Mouse (Mus musculus) embryonic facial prominence, embryonic 10.5 days (tissue): ENCODE results near the gene Ttll5. TPM values are rescaled to one million over a fixed set of nuclear protein-coding genes. Genes with fewer than 3 reads are reported as not detected.
A peak's percentile ranks its signal among the peaks of the same experiment; 100 is the strongest.

Source experiments
- DNase-seq: peaks from one replicate; pipeline ENCODE4 v3.0.0-alpha.2; 2017; ENCODE audit warnings: low spot score
- H3K27ac ChIP-seq: fragments of 300-500 bp; sonication (generic); replicated peaks from 2 replicates; pipeline ENCODE4 v1.5.1; 2016; ENCODE audit warnings: mild to moderate bottlenecking
- H3K27me3 ChIP-seq: fragments of 300-500 bp; sonication (generic); replicated peaks from 2 replicates; pipeline ENCODE4 v1.6.1; 2016; ENCODE audit warnings: low read depth, mild to moderate bottlenecking; ENCODE audit not compliant: poor library complexity, severe bottlenecking
- H3K36me3 ChIP-seq: fragments of 300-500 bp; sonication (generic); replicated peaks from 2 replicates; pipeline ENCODE4 v1.6.1; 2016; ENCODE audit warnings: mild to moderate bottlenecking, moderate library complexity
- H3K4me1 ChIP-seq: fragments of 300-500 bp; sonication (generic); 2 replicates; pipeline ENCODE4 v1.6.1; 2016
- H3K4me3 ChIP-seq: fragments of 300-500 bp; sonication (generic); 2 replicates; pipeline ENCODE4 v1.5.1; 2016; ENCODE audit warnings: mild to moderate bottlenecking, moderate library complexity
- H3K9me3 ChIP-seq: fragments of 300-500 bp; sonication (generic); 2 replicates; pipeline ENCODE4 v1.6.1; 2016; ENCODE audit warnings: mild to moderate bottlenecking
- WGBS: fragments of 180-500 bp; shearing (Covaris S2); methylation state at CpG from one replicate; pipeline ENCODE4 v1.1.7; 2016; 5-methylcytosine and 5-hydroxymethylcytosine counted together
- polyA plus RNA-seq: library from polyadenylated mRNA; unstranded; fragments of >200 nt; fragmentation: Nextera tagmentation; extraction: Ambion mirVana; gene quantifications from 2 replicates; pipeline ENCODE4 v1.2.1, GENCODE M21; 2016

Ttll5 gene
- polyA plus RNA-seq, 1 experiment from 2014 or later = 17.0 TPM

DNA sequence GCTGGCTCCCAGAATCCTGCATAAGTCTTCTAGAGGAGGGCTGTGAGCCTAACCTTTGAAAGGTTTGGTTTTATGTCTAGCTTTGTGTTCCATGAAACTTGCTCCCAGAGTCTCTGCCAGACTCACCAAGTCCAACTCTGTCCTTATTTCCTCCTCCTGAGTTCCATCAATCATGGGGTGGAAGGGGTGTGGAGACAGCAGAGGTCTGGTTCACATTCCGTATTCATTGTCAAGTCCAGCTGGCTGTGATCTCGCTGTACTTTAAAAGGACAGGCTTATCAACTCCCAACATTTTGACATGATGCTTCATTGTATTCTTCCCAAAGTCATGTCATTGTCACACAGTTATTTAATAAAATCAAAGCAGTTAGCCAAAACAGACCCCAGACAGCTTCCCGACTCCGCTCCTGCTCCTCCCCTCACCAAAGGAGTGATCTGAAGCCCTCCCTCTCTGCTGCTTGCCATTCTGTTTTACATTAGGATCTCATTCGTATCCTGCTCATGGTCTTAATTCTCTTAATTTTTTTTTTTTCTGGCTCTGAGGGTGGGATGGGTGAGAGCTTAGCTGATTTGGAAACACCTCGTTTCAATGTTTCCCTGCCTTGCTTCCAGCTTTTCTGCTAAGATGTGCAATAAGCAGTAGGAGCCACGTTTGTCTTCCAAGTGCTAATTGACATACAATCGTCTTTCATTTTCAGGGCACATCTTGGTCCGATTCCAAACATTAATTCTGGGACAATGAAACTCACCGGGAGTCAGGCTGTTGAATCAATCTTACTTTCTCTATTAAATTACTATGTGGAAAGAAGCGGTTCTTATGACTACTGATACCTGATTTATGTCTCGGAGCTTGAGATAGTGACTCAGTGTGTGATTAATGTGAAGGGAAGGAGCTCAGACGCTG, 162.3 kb downstream of the Ttll5 start:
- H3K4me1 ChIP-seq = no peaks in the 10 kb centered on the region
- no peak overlapping the region for H3K4me3 ChIP-seq
- DNase-seq = no peak
- H3K27me3 ChIP-seq = no peaks in the 10 kb centered on the region
- no peaks in the 10 kb centered on the region for H3K36me3 ChIP-seq
- WGBS = 81% methylated on average over 13 of the region's 13 CpGs
- no peaks in the 10 kb centered on the region for H3K9me3 ChIP-seq
- H3K27ac ChIP-seq = no peak overlapping the region

DNA sequence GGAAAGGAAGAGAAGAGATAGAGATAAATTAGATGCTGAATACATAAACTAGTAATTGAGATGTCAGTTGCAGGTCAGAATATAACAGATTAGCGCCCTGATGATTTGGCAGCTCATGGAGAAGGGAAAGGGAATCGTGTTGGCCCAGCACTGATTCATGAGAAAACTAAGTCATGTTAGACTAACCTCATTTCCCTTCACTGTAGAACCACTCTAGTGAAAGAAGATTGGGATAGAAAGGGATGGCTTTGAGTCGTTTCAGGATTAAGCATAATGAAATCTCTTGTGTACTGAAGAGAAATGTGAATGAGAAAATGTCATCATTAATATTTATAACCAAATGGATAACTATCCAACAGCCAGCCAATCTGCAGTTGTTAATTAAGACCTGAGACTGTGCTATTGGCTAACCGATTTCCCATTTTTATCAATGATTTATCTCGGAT, 163.0 kb downstream of the Ttll5 start:
- Histone ChIP-seq H3K27me3 (no peaks in the 10 kb centered on the region), H3K9me3 (no peaks in the 10 kb centered on the region), H3K36me3 (no peaks in the 10 kb centered on the region), H3K27ac (no peak overlapping the region), H3K4me3 (no peak overlapping the region), H3K4me1 (no peaks in the 10 kb centered on the region)
- WGBS = 91% methylated on average over 5 of the region's 5 CpGs
- no peak for DNase-seq

DNA sequence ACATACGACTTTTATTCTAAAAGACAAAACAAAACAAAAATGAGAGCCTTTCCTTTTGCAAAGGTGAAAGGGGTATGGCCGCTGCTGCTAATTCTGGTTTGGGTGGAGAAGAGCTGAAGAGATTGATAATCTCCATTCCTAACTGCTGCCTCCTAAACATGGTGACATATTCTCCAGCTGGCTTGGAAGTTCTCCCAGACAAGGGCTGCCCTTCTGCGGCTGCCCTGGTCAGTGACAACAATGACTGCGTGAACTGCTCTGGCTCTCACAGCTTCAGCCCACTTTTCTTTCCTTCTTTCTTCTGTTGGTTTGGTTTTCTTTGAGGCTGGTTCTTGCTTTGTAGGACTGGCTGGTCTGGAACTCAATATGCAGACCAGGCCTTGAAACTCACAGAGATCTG, 163.7 kb downstream of the Ttll5 start:
- H3K9me3 ChIP-seq = no peaks in the 10 kb centered on the region
- DNase-seq = no peak
- H3K4me3 ChIP-seq = no peak overlapping the region
- H3K4me1 ChIP-seq = no peaks in the 10 kb centered on the region
- 96% methylated on average over 4 of the region's 4 CpGs for WGBS
- no peaks in the 10 kb centered on the region for H3K27me3 ChIP-seq
- H3K27ac ChIP-seq = no peak overlapping the region
- H3K36me3 ChIP-seq = no peaks in the 10 kb centered on the region

DNA sequence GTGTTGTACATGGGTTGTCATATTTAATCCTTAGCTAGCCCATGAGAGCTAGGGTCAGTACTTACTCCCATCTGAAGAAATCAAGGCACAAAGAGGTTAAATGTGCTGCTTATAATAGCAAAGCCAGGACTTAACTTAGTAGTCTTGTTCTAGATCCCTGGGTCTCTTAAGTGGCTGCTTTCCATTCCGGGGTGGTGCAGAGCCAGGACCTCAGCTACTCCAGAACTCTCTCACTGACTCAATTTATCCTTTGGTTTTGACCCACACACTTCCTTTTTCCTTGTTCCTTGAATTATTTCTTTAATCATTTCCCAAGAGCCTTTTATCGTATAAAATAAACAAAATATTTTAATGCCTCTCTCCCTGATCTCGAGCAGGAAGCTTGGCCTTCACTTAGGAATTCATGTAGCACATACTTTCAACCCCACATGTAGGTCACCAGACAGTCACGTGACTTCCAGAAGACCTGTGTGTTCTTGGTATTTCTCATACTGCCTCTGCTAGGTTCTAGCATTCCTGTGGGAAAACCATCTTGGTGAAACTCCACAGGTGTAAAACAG, 164.4 kb downstream of the Ttll5 start:
- H3K27me3 ChIP-seq = no peaks in the 10 kb centered on the region
- no peaks in the 10 kb centered on the region for H3K4me1 ChIP-seq
- no peaks in the 10 kb centered on the region for H3K36me3 ChIP-seq
- H3K4me3 ChIP-seq = no peak overlapping the region
- 86% methylated on average over 4 of the region's 4 CpGs for WGBS
- H3K27ac ChIP-seq = no peak overlapping the region
- DNase-seq = no peak
- no peaks in the 10 kb centered on the region for H3K9me3 ChIP-seq

DNA sequence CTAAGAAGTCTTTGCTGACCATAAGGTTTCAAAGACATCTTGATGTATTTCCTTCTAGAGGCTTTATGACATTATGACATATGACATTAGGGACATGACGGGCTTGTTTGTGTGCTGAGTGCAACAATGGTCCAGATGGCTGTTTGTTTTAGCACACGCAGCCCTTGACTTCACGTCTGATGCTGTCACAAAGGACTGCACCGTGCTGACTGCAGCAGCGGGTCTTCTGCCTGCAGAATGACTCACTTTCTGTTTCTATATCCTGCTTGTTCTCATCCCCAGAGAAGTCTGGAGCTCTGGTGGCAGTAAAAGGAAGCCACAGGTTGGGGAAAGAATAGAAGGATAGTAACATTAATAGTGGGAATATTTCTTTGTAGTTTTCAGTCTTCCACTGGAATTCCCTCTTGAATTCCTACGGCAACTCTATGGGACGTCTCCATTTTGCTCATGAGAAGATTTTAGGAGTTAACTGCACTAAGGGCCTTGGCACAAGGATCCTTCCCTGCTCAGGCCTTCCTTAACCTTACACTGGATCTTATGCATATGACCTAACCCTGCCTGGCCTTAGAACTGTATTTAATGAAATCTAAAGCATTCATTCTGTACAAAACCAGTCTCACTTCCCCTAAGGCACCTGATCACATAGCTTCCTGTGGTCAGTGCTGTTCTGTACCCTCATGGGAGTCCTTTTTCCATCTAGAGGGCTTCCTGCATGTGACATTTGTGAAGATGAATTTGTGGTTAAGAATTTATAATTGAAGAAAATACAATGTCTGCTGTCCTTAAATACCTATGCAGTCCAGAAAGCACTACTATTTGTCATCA, 167.8 kb downstream of the Ttll5 start:
- H3K27ac ChIP-seq = no peak overlapping the region

DNA sequence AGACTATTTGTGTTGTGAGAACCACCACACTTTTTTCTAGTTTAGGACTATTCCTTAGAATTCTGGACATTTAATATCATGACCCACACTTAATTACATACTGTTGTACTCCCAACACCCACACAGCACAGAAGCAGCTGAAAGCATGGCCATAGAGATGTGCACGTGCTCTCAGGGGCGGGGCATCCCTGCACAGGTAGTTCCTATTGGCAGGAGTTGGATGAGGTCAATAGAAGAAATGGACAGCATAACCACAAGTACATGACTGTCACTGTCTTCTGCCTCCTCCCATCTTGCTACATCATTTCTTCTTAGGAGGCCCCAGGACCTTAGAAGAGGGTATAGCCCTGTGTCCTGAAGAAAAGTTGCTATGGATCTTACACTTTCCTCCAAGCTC, 168.4 kb downstream of the Ttll5 start:
- H3K36me3 ChIP-seq = peaks cover 9% of the 10 kb centered on the region
- no peak overlapping the region for H3K4me3 ChIP-seq
- WGBS = 92% methylated on average over 2 of the region's 2 CpGs
- H3K27ac ChIP-seq = no peak overlapping the region
- no peaks in the 10 kb centered on the region for H3K9me3 ChIP-seq
- H3K4me1 ChIP-seq = 0 out of 2 replicates have a peak, but pooled peaks cover 4% of the 10 kb centered on the region
- no peaks in the 10 kb centered on the region for H3K27me3 ChIP-seq
- no peak for DNase-seq

More for the DNA sequence above, 167.8 kb downstream of the Ttll5 start:
- Histone ChIP-seq H3K4me3 (no peak overlapping the region), H3K4me1 (0 out of 2 replicates have a peak, but pooled peaks cover 4% of the 10 kb centered on the region), H3K36me3 (peaks cover 9% of the 10 kb centered on the region), H3K9me3 (no peaks in the 10 kb centered on the region), H3K27me3 (no peaks in the 10 kb centered on the region)
- DNase-seq = no peak
- 85% methylated on average over 7 of the region's 7 CpGs for WGBS

DNA sequence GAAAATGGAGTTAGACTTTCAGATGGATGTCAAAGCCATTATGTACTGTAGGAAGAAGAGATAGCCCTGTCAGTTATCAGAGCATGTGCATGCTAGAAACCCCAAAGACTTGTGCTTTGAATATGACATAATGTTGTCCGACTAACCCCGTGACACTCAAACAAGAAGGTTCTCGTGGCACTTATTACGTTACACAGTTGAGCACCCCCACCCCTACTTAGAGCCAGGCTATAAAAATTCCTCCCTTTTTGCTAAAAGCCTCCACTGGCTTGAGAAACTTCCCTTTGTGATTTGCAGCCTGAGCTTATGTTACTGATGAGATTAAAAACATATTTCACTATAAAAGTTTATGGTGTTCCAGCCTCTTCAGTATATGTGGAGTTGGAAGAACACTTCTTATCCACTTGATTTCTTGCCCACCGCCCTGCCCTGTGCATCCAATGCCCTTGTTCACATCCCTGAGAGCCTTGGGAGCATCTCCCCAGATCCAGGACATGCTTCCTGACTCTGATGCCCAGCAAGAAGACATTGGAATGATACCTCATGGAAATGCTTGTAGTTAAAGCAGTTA, 169.4 kb downstream of the Ttll5 start:
- WGBS = 84% methylated on average over 5 of the region's 5 CpGs
- H3K9me3 ChIP-seq = no peaks in the 10 kb centered on the region

DNA sequence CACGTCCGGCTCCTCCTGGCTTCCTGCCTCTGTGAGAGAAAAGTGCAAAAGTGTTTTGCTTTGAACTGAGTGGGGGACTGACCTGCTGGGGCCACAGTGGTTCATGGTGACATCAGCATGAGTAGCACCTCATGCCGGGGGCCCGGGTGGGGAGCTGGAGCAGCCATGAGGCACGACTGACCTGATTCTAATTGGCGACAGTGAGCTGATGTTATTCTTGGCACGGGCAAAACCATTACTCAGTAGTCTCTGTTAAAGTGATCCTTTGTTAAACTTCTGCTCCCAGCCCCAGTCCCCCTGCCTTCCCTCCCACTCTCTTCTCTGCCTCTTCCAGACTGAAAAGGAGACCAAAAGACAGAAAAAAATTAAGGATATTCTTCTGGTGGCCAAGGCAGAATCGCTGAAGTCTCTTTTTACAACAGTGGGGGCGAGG, 176.2 kb downstream of the Ttll5 start:
- WGBS = 40% methylated on average over 9 of the region's 9 CpGs

More for the DNA sequence above, 169.4 kb downstream of the Ttll5 start:
- DNase-seq = no peak
- H3K27ac ChIP-seq = no peak overlapping the region
- H3K4me1 ChIP-seq = 0 out of 2 replicates have a peak, but pooled peaks cover 4% of the 10 kb centered on the region
- peaks cover 9% of the 10 kb centered on the region for H3K36me3 ChIP-seq
- H3K27me3 ChIP-seq = no peaks in the 10 kb centered on the region
- H3K4me3 ChIP-seq = no peak overlapping the region

DNA sequence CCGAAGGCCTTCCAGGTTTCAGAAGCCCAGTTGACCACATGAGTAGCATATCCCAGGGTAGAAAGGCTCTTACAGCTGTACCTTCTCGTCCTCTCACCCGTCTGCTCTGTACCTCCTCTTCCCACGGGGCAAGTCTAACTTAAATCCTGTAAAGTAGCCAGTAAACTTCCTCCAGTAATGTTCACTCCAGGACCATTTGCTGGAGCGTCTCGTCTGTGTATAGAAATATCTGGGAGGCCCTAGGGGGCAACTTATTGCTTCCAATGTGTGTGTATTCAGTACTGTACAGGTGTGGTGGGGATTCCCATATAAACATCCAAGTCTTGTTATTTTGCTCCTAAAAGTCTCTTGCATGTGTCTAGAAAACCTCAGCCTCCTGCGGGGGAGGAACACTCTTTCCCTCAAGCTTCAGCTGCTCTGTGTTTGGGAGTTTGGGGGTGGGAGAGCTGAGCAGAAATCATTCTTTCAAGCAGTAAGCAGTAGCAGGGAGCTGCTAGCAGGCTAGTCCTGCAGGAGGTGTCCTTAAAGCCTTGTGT, 176.7 kb downstream of the Ttll5 start:
- Histone ChIP-seq H3K27ac (peak overlapping the region; percentile 72), H3K9me3 (no peaks in the 10 kb centered on the region), H3K4me1 (peaks cover 16% of the 10 kb centered on the region), H3K36me3 (peaks cover 9% of the 10 kb centered on the region), H3K4me3 (no peak overlapping the region), H3K27me3 (no peaks in the 10 kb centered on the region)
- 65% methylated on average over 7 of the region's 7 CpGs for WGBS
- no peak for DNase-seq

More for the DNA sequence above, 176.2 kb downstream of the Ttll5 start:
- Histone ChIP-seq H3K27me3 (no peaks in the 10 kb centered on the region), H3K27ac (peak overlapping the region; percentile 72), H3K4me3 (no peak overlapping the region), H3K36me3 (peaks cover 9% of the 10 kb centered on the region), H3K4me1 (peaks cover 16% of the 10 kb centered on the region), H3K9me3 (no peaks in the 10 kb centered on the region)
- peak; percentile 58 for DNase-seq

DNA sequence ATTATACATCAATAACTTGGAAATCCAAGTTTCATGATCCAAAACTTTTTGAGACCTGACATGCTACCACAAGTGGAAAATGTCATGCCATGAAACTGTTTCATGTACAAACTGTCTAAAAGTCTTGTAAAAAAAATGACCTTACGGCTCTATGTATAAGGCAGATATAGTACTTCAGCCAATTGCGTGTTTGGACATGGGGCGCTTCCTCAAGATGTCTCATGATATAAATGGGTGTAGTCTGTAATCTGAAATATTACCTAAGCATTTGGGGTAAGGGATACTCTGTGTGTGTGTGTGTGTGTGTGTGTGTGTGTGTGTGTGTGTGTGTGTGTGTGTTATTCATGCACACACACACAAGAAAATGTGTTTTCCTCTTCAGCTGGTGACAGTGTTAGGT, 180.2 kb downstream of the Ttll5 start:
- no peak for DNase-seq
- Histone ChIP-seq H3K4me3 (no peak overlapping the region), H3K4me1 (peaks cover 26% of the 10 kb centered on the region), H3K9me3 (no peaks in the 10 kb centered on the region), H3K36me3 (no peaks in the 10 kb centered on the region), H3K27ac (no peak overlapping the region), H3K27me3 (no peaks in the 10 kb centered on the region)
- 96% methylated on average over 3 of the region's 3 CpGs for whole genome bisulfite sequencing

DNA sequence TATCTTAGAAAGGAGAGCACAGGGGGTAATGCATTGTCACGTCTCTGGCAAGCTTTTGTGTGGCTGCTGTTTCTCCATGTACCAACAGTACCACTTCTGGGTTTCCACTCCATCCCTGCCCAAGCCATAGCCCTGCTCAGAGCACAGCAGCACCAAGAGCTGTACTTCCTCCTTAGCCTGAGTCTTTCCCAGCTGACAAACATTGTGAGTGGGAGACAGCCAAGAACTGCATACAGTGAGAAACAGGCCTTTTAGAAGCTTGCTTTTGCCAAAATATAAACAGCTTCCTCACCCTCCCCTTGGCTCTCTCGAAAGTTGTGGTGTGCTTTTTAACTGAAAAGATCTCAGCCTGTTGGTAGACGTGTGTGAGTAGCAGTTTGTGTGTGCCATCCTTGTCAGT, 182.9 kb downstream of the Ttll5 start:
- H3K4me1 ChIP-seq = peaks cover 10% of the 10 kb centered on the region
- H3K4me3 ChIP-seq = no peak overlapping the region
- no peaks in the 10 kb centered on the region for H3K9me3 ChIP-seq
- 80% methylated on average over 3 of the region's 3 CpGs for WGBS
- DNase-seq = no peak
- H3K27ac ChIP-seq = no peak overlapping the region
- no peaks in the 10 kb centered on the region for H3K36me3 ChIP-seq
- H3K27me3 ChIP-seq = no peaks in the 10 kb centered on the region

DNA sequence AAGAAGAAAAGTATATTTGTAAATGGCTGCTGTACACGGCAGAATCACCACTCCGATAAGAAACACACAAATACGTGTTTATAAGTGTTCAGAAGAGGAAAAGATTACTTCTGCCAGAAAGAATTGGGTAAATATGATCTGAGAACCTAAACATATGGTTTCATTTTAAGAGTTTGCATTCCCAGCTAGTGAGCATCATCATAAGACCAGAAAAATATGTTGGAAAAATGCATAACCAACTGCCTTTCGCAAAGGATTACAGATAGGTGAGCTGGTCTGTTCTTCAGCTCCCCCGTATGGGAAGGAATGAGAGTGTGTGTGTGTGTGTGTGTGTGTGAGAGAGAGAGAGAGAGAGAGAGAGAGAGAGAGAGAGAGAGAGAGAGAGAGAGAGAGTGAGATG, 186.2 kb downstream of the Ttll5 start:
- Histone ChIP-seq H3K9me3 (no peaks in the 10 kb centered on the region), H3K36me3 (peaks cover 3% of the 10 kb centered on the region; the same call in 1 of the 2 replicates), H3K27me3 (no peaks in the 10 kb centered on the region), H3K4me1 (peaks cover 10% of the 10 kb centered on the region), H3K27ac (no peak overlapping the region), H3K4me3 (no peak overlapping the region)
- 84% methylated on average over 5 of the region's 5 CpGs for WGBS
- DNase-seq = no peak
